Mouse (Mus musculus) megakaryocyte progenitor cell, adult 5-6 weeks (primary cell): Measurements from ENCODE around the gene Dhh. TPM values are rescaled to one million over a fixed set of nuclear protein-coding genes. Genes with fewer than 3 reads are reported as not detected.
A peak's percentile ranks its signal among the peaks of the same experiment; 100 is the strongest.
"Not testable (repeated sequence)": the region's sequence is repeated elsewhere in the genome, so short reads cannot be mapped to it uniquely, and the experiment has no call there.

Source experiments
- ATAC-seq: replicated peaks from 2 replicates; pipeline ENCODE4 v1.8.0; 2016; ENCODE audit warnings: mild to moderate bottlenecking, moderate TSS enrichment, inconsistent platforms; ENCODE audit not compliant: poor library complexity
- total RNA-seq, 2 experiments: library from RNA; stranded (forward) in 1 of 2; stranded (reverse) in 1 of 2; fragments of 157-497, 149-512 nt in 1 of 2; fragments of 200-1000 nt in 1 of 2; gene quantifications; 2 replicates each; pipeline versions ENCODE4 v1.2.3 to v1.2.4; 2015 to 2017

Dhh gene
- total RNA-seq (2015) (not detected in 2 replicates), total RNA-seq (2017) (not detected in 2 replicates)

- no peak for ATAC-seq
These were observed at the start of gene Dhh for GRCm38 (mm10) chr15:98897928-98898800. Gene Dhh, minus strand, starts transcription at chr15:98898540.

DNA sequence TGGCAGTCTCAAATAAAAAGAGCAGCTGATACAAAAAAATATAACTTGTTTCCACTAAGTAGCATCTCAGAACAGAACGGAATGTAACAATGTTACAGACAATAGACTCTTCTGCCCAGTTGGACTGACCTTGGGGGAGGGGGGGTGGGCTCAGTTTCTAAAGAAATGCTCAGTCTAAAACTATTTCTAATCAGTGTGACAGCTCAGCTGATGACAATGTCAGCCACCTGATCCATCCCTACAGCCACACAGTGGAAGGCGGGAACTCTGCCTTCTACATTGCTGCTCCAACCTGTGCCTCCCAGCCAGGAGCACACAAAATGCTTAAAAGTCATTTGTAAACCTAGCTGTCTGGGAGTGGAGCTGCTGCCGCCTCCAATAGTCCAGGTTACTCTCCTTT, 49.5 kb upstream of the Dhh start:
- no peak for ATAC-seq

DNA sequence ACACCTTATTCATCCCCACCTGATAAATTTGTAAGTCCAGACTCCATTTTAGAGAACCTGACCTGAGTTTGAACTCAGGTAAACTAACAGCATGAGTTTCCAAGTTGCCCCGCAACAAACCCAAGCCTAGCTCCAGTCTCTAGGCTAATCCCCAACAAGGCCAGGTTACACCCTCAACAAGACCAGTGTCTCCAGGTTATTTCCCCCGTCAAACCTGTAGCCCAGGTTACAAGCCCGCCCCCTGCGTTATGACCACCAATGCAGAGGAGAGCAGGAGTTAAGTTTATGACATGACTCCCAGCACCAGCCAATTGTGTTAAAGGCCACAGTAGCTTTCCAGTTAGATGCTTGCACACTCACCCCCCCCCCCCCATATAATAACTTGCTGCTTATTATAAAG, 44.8 kb upstream of the Dhh start:
- ATAC-seq, result no peak

GRCm38 (mm10) chr15:98942081-98942480, 43.7 kb upstream of the Dhh start:
- ATAC-seq, result no peak

GRCm38 (mm10) chr15:98941539-98941938, 43.2 kb upstream of the Dhh start:
- ATAC-seq, result no peak

GRCm38 (mm10) chr15:98940816-98941215, 42.5 kb upstream of the Dhh start:
- no peak for ATAC-seq

DNA sequence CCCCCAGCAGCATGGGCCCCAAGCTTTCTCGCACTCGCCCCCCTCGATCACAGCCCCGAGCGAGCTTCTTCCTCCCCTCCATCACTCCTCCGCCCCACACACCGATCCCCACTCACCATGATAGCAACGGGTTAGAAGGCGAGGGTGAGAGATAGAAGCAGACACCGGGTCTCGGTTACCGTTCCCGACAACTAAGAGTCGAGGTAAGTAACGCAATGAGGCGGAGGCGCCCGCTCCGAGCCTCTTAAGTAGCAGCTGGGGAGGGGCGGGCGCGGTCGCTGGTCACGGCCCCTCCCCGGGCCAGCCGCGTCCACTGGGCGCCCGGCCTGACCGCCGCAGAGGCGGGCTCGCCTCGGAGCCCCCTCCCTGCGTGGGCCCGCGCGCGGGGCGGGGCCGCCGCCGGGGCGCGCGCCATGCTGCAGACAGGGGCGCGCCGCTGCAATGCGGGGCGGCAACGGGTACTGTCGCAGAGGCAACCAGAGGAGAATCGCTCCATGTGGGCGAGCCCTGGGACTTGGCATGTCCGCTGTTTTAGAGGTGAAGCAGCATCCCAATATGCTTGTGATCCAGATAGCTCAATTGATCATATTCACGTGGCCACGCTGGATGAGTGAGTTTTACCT, 36.0 kb upstream of the Dhh start, which contains the start of gene Tuba1b:
TSS of gene Tuba1b (minus strand) at position 349 of the 623 bp plus-strand sequence.
- ATAC-seq, result peak; percentile 70

DNA sequence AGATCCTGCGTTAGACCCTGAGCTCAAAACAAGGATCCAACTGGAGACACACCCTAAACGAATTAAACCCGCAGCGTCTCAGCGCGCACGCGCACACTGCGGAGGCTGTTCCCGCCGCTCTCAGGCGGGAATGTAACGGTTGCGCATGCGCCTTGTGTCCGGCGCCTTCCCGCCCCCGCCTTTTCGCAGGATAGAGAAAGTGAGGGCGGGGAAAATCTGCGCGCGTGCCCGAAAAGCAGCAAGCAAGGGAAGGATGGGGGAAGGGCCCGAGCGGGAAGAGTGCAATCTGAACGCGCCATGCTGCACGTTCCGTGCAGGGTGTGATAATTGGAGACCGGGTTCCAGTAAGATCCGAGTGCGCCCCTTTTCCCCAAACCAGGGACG, 35.5 kb upstream of the Dhh start:
- peak; percentile 63 for ATAC-seq

DNA sequence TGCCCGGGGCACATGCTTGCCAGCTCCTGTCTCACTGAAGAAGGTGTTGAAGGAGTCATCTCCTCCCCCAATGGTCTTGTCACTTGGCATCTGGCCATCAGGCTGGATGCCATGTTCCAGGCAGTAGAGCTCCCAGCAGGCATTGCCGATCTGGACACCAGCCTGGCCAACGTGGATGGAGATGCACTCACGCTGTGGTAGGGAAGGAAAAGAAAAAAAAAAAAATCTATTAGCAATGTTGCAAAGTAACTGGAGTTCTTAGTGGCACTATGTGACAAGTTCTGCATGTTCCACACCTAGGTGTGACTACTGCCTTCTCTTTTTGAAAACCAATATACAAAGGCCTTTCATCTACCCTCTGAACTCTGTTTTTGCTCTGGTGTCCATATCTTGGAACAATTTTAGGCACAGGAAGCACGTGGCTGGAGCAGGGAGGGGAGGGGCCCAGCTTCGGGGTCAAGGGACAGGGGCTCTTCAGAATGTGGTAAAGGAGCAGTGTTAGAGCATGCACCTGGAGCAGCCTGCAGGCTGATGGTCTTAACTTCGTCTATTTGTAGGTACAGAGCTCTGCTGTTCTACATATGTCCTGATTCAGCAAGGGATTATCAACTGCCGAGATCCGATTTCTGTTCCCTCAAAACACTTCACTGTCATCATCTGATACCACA, 34.8 kb upstream of the Dhh start:
- ATAC-seq, result not testable (repeated sequence)

DNA sequence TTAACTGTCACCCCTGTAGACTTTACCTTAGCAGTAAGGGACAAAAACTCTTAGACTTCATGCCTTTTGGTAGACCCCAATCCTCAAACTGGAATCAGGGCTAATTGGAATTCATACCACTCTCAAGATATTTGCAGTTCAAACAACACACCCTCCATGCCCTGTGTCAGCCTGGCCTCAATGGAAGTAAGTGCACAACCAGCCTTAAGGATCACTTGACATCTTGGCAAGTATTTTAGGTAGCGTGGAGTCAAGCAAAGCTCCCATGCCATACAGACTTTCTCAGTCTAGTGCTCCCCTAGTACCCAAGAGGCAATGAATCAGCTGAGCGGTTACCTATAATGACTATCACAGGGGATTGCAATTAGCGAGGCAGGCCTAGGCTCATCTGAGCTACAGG, 32.7 kb upstream of the Dhh start:
- no peak for ATAC-seq

GRCm38 (mm10) chr15:98930017-98930734, 31.8 kb upstream of the Dhh start:
- no peak for ATAC-seq

DNA sequence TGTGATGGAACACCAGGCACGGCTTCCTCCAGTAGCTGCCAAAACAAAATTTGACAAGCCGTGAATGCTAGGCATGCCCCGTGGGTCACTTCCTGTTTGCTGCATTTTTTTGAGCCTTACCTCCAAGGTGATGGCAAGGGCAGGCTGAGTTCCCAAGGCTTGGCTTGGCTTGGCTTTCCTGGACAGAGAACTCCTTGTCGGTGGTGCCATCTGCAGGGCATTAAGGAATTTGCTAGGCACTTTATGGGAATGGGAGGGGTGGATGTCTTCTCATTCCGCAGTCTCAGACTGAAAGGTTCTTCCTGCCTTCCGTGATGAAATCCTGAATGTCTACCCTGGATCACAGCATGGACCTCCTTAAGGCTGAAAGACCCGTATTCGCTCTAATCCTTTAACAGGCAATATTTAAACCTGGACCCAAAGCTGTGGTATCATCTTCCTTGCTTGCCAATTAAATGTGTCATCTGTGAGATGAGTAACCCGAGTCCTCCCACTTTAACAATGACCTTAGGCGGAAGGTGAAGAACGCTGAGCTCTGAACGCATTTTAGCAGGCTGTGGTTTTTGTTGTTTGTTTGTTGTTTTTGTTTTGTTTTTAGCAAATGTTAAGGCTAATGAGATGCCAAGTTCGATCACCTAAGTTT, 30.4 kb upstream of the Dhh start:
- peak; percentile 71 for ATAC-seq

DNA sequence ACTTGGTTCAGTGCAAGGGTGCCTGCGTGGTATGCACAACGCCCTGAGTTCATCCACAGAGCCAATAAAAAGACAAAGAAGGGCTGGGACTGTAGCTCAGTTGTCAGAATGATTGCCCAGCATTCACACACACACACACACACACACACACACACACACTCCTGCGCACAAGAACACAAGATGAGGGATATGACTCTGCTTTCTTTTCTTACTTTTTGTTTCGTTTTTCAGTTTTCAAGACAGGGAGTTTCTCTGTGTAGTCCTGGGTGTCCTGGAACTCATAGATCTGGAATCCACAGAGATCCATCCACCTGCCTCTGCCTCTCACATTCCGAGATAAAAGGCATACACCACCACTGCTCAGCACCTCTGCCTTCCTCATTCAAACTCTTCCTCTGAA, 29.2 kb upstream of the Dhh start:
- ATAC-seq, result 0 out of 2 replicates have a peak, but pooled peaks have one; percentile 20

DNA sequence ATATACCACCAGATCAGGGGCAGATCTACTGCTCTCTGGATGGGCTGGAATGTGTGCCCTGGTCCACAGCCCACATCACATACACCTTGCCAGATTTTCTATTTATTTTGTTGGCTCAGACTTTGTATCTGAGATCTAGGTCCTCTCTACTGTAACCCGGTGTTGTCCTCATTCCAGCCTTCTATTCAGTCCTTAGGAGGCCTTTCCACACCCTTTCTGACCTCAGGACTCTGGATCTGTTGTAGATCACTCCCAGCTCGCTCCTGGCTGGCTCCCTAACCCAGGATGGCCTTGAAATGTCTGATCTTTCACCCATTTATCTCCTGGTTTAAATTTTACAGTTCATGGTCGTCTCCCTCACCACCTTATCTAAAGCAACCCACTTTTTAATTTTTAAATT, 26.3 kb upstream of the Dhh start:
- ATAC-seq, result no peak

DNA sequence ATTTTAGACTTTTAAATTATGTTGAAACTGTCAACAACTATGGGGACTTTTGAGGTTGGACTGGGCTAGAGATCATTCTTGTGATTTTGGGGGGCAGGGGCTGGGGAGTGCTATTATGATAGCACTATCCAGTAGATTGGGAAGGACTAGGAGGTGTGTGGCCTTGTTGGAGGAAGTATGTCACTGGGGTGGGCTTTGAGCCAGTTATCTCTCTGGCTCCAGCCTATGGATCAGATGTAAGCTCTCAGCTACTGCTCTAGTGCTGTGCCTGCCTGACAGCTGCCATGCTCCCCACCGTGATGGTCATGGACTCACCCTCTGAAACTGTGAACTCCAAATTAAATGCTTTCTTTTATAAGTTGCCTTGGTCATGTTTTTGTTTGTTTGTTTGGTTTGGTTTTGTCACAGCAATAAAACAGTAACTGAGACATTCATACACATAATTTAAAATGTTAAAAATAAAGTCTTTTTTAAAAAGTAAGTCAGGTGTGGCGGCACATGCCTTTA, 24.7 kb upstream of the Dhh start:
- ATAC-seq, result no peak

- ATAC-seq, result no peak
These were observed 24.2 kb upstream of the Dhh start for GRCm38 (mm10) chr15:98922581-98922980.

DNA sequence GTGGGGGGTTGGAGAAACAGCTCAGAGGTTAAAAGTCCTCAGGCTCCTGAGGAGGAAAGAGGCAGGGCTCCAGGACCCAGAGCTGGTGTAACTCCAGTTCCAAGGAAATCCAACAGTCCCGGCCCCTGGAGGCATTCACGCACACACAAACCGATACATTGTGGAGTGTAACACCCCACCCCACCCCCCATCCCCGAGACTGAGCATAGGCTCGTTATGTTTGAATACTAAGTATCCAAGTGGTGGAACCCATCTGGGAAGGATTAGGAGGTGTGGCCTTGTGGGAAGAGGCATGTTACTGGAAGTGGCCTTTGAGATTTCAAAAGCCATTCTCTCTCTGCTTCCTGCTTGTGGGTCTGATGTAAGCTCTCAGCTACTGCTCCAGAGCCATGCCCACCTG, 23.2 kb upstream of the Dhh start:
- no peak for ATAC-seq

DNA sequence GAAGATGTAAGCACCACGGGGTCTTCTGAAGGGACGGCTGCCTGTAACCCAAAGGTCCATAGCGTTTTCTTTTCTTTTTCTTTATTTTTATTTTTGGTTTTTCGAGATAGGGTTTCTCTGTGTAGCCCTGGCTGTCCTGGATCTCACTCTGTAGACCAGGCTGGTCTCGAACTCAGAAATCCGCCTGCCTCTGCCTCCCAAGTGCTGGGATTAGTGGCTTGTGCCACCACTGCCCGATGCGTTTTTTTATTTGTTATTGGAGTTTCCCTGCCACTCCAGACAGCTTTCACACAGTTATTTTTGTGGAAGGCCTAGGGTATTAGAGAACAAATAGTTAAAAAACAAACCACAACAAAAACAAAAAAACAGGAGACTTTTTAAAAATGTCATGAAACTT, 20.2 kb upstream of the Dhh start:
- not testable (repeated sequence) for ATAC-seq

DNA sequence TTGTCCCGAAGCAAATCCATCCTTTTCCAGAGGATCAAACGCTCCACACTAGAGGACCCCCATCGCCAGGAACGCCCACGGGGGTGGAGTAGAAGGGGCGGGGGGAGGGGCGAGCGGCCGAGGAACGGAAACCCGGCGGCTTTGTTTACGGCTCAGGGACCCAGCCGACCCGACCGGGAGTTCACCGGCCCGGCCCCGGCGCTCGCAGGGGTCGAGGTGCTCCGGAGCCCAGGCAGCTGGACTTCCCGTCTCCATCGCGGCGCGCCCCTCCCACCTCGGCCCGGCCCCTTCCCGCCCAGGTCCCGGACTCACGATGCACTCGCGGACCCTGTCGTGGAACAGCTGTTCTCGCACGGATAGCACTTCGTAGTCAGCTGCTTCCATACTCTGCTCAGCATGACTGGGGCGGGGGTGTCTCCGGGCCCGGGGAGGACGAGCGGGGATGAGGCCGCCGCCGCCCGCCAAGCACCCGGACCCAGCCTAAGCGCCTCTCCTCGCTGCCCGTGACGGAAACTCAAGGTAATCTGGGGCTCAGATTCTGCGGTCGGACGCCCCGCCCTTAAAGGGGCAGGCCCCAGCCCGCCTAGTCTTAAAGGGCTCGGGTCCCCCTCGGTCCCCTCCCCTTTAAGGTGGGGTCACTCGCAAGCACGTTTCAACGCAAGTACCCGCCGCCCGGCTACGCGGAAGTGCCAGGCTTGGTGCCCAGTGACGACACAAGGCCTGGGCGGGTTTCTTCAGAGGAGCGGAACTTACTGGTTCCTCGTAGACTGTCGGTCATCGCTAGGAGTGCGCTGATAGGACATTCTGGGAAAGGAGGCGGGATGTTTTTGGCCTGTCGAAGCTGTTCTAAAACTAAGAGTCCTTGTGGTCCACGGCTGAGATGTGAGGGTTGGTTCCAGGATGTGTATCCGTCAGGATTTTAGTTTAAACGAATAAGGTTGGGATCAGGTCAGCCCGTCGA, 19.5 kb upstream of the Dhh start, which contains the start of gene Lmbr1l:
TSS of gene Lmbr1l (minus strand) at position 694 of the 961 bp plus-strand sequence.
- peak; percentile 99 for ATAC-seq
